Mouse (Mus musculus) megakaryocyte, embryonic 14.5 days (primary cell): ENCODE measurements around the gene Mrpl57.

Experiments used
- FLI1 ChIP-seq: IDR thresholded peaks from 2 replicates; pipeline ENCODE4 v1.6.1; 2012; ENCODE audit warnings: low read length, inconsistent platforms, mixed read lengths
- GATA1 ChIP-seq: IDR thresholded peaks from 3 replicates; pipeline ENCODE4 v1.6.1; 2012; ENCODE audit warnings: mixed read lengths, low read length, inconsistent platforms, borderline replicate concordance

DNA sequence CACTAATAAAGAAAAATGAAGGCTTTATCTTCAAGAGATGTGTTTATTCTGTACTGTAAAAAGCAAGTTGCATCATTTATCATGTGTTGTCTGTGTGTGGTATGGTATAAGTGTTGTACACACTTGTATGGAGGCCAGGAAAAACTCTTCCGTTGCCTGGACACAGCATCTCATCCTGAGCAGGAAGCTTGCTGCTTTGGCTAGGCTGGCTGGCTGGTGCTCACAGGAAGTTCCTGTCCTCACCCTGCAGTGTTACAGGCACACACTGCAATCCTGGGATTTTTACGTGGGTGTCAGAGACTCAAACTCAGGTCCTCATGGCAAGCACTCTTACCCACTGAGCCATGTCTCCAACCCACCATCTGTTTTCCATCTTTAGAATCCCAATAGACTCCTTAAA, 37.1 kb downstream of the Mrpl57 start:
- TF ChIP-seq GATA1: no peak
- TF ChIP-seq FLI1: no peak
